In genomic region chr2:118547541-118548016, GRCm38 (mm10) we compare ENCODE assay signal across 7 mouse cellular contexts. TPM values are rescaled to one million over a fixed set of nuclear protein-coding genes. Genes with fewer than 3 reads are reported as not detected.
A peak's percentile ranks its signal among the peaks of the same experiment; 100 is the strongest.
DNase-seq lines count a peak whose midpoint lies in the region; ATAC-seq and TF ChIP-seq lines count a peak whose summit lies in the region.

No protein-coding gene starts in this region.

- WGBS in intestine, postnatal 0 days = 8% methylated on average over 9 of the region's 9 CpGs
- WGBS in lung, adult 2 months = 28% methylated on average over 9 of the region's 9 CpGs

- no peak for TF ChIP-seq CTCF in intestine, postnatal 0 days (IDR thresholded peaks at IDR 0.05; ENCODE audit: low read depth)
- TF ChIP-seq CTCF in lung, adult 2 months (IDR thresholded peaks at IDR 0.05; ENCODE audit: insufficient read depth, low read length) = no peak

- H3K36me3 ChIP-seq in intestine, postnatal 0 days (ENCODE audit: control insufficient read depth, insufficient read depth) = no peaks in the 10 kb centered on the region
- H3K36me3 ChIP-seq in splenic B cell, adult 2 months (ENCODE audit: control insufficient read depth, insufficient read depth, low read length, poor library complexity, severe bottlenecking) = no peaks in the 10 kb centered on the region

- peak overlapping the region; percentile 89 for H3K4me2 ChIP-seq in intestine, postnatal 0 days (replicated peaks; ENCODE audit: low read depth)

- ATAC-seq in intestine, postnatal 0 days = no peak
- no peak for ATAC-seq in megakaryocyte-erythroid progenitor cell, adult 5-6 weeks (replicated peaks; ENCODE audit: low FRiP score, low TSS enrichment, poor library complexity, severe bottlenecking)

- peak overlapping the region; percentile 46; the same call in 1 of the 2 replicates for H3K27ac ChIP-seq in intestine, postnatal 0 days (ENCODE audit: low read depth, low read length)

- H3K9me3 ChIP-seq in intestine, postnatal 0 days (ENCODE audit: control insufficient read depth) = no peaks in the 10 kb centered on the region

- peak; percentile 90 for DNase-seq in A20 (ENCODE audit: low read depth, low spot score)
- peak; percentile 53 for DNase-seq in Muller cell, postnatal 12 days (ENCODE audit: inconsistent ontology term)
- DNase-seq in gastrocnemius, postnatal 25 days = peak; percentile 71
- peak; percentile 77 for DNase-seq in lung, adult 2 months
- peak; percentile 76 for DNase-seq in splenic B cell, adult 2 months (ENCODE audit: low read depth, low spot score)

- peak overlapping the region; percentile 2; the same call in 1 of the 2 replicates for H3K4me3 ChIP-seq in intestine, postnatal 0 days (ENCODE audit: low read depth, low read length)
- H3K4me3 ChIP-seq in lung, adult 2 months (replicated peaks; ENCODE audit: extremely low read depth, low read depth, low read length) = peak overlapping the region; percentile 46

- H3K9ac ChIP-seq in intestine, postnatal 0 days (ENCODE audit: low read depth, low read length) = 0 out of 2 replicates have a peak overlapping the region, but pooled peaks have one; percentile 12

- peaks cover 33% of the 10 kb centered on the region for H3K4me1 ChIP-seq in intestine, postnatal 0 days (replicated peaks; ENCODE audit: control insufficient read depth, insufficient read depth, low read length)
- H3K4me1 ChIP-seq in lung, adult 2 months (ENCODE audit: control insufficient read depth, insufficient read depth, low read length) = peaks cover 24% of the 10 kb centered on the region

- no peaks in the 10 kb centered on the region for H3K27me3 ChIP-seq in intestine, postnatal 0 days (replicated peaks; ENCODE audit: control insufficient read depth, insufficient read depth, low read length)
- H3K27me3 ChIP-seq in splenic B cell, adult 2 months (ENCODE audit: control insufficient read depth, insufficient read depth, low read length, poor library complexity, severe bottlenecking) = no peaks in the 10 kb centered on the region

- TF ChIP-seq POLR2A in lung, adult 2 months (IDR thresholded peaks at IDR 0.05; ENCODE audit: borderline replicate concordance, extremely low read depth, low read depth, low read length) = peak; percentile 91; the same call in 1 of the 2 replicates

RNA-seq across cellular contexts. Expression of gene Bmf, which starts 1.9 kb away (rescaled TPM):
- 1 to 10 TPM; 3.4 to 4.7 TPM for total RNA-seq in gastrocnemius, postnatal 25 days (2021)
- polyA plus RNA-seq in intestine, postnatal 0 days (2015; fragmentation: Nextera tagmentation; extraction: Ambion mirVana) = 1.4 and 1.7 TPM in 2 replicates
- 31.5 and 35.9 TPM in 2 replicates for polyA plus RNA-seq in lung, adult 2 months (2012; rRNA removed)
- total RNA-seq in megakaryocyte-erythroid progenitor cell, adult 5-6 weeks (2014; fragmentation: Nextera tagmentation) = 1.2 TPM in 1 of 2 replicates, not detected in the other
- 1.3 and 2.1 TPM in 2 replicates for total RNA-seq in megakaryocyte-erythroid progenitor cell, adult 5-6 weeks (2017)

RNA-seq across cellular contexts. Expression of gene Bub1b, which starts 50.4 kb away (rescaled TPM):
- total RNA-seq in gastrocnemius, postnatal 25 days (2021) = 1 to 10 TPM; 1.0 to 1.2 TPM
- polyA plus RNA-seq in intestine, postnatal 0 days (2015; fragmentation: Nextera tagmentation; extraction: Ambion mirVana) = 8.9 and 9.9 TPM in 2 replicates
- polyA plus RNA-seq in lung, adult 2 months (2012; rRNA removed) = 1.0 and 2.7 TPM in 2 replicates
- total RNA-seq in megakaryocyte-erythroid progenitor cell, adult 5-6 weeks (2014; fragmentation: Nextera tagmentation) = 51.3 and 64.1 TPM in 2 replicates
- 89.9 and 103 TPM in 2 replicates for total RNA-seq in megakaryocyte-erythroid progenitor cell, adult 5-6 weeks (2017)

Comparison
In these comparisons a context has a peak if more than half of its experiments do, and no peak if none do; other contexts are left out.
1. RNA of gene Bub1b, which starts 50.4 kb away (total RNA-seq): 51.3 to 103 TPM in megakaryocyte-erythroid progenitor cell, adult 5-6 weeks; 1.0 to 1.2 TPM in gastrocnemius, postnatal 25 days; every median in the first group is over 10 times any median in the second.
2. Peak in every context shown above with its lines, with median percentiles within 50 percentile points of each other: DNase-seq.